Mouse (Mus musculus) layer of hippocampus, adult 9-11 months (tissue): Measurements from ENCODE around the gene Zfp810.

ENCODE experiments used
- DNase-seq: peaks from one replicate; pipeline ENCODE4 v3.0.0; 2022

Gene Zfp810

DNA sequence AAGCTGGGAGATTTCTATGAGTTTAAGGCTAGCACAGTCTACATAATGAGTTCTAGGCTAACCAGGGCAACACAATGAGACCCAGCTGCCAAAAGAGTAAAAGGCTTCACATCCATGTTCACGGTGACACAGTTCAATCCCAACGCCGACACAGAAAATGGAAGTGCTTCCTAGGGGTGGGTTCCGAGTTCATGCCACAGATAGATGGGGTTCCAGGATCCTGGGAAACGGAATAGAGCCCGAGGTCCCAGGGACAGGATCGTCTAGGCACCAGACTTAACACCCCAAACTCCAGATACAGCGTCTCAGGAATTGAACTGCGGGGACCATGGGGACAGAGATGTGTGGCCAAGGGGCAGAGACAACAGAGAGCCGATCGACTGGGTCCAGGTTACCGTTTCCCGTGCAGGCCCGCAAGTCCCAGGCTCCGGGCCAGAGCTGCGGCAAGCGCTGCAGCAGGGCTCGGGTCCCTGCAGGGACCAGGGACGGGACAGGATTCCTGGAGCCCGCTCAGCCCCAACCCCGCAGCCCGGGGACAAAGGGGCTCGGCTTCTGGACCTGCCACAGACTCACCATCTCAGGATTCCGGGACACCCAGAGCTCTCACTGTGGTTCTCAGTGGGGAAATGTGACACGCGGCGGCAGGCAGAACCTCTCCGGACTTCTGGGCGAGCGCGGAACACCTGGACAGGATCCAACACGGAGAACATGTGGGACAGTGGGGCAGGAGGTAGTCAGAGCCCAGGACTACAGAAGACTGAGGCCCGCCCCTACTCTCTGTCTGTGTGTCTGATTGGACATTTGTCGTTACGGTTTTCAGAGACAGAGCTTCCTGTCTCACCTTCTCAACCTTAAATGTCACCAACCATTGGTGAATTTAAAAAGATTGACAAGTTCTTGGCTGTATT lies 48.0 kb downstream of the Zfp810 start, which contains the start of gene Zfp599:
Zfp599 (minus strand) TSS at position 712 of the 908 bp plus-strand sequence.
- DNase-seq = peak; percentile 72

DNA sequence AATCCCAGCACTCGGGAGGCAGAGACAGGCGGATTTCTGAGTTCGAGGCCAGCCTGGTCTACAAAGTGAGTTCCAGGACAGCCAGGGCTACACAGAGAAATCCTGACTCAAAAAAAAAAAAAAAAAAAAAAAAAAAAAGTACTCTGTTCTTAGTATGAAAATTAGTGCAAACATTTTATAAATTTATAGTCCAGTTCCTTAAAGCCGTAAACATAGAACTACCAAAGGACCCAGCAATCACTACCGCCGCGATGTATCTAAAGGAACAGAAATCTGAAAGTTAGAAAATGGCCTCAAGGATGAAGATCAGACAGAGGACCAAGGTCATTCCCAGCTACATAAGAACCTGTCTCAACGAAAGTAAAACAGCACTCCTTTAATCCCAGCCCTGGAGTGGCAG lies 48.7 kb downstream of the Zfp810 start:
- no peak for DNase-seq

DNA sequence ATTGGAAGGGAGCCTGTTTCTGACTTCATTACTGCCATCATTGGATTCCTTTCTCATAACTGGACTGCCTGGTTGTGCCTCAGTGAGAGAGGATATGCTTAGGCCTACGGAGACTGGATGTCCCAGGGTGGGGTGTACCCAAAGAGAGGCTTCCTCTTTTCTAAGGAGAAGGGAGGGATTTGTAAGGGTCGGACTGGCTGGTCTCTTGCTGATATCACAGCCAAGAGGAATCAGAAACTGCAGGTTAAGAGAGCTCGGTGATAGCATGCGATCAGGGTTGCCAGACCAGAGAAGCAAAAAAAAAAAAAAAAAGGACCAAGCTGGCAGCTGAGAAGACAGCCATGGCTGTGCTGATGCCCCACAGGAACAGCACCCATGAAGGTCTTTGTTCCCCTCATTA lies 50.9 kb downstream of the Zfp810 start:
- no peak for DNase-seq

- DNase-seq = no peak
Observed at GRCm38 (mm10) chr9:22244242-22244641, 63.2 kb downstream of the Zfp810 start.

DNA sequence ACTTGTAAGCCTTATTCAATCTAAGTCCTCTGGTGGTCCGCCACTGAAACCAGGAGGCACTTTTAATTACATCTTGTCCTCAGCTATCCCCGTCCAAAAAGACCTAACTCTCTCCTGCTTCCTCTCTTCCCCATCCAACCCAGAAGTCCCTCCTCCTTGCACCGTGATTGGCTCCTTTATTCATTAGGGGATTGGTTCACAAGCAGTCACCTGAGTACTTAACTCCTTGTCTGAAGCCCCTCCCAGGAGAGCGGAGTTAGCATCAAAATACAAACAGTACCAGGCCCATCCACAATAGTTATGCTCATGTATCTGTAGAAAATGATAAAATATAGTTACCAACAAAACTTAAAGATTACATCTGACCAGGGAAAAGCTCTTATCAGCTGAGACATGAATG lies 67.4 kb downstream of the Zfp810 start:
- DNase-seq = no peak

- no peak for DNase-seq
Observed at GRCm38 (mm10) chr9:22230556-22230955, 76.9 kb downstream of the Zfp810 start.

DNA sequence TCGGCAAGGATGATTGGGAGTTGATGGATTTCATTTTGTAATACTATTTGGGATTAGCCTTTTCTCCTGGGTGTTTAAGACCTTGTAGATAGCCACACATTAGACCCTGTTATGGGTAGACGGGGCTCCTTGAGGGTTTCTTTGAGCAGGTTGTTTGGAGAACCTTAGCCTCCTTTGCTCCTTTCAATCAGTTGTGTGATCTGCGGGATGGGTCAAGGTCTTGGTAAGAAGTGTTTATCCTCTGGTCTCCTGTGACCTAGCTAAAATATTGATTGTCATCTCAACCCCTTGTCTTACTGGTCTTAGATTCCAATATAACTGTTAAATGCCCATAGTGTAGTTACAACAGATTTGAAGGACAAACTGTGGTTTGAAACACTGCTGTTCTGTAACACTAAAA lies 77.4 kb downstream of the Zfp810 start:
- no peak for DNase-seq

DNA sequence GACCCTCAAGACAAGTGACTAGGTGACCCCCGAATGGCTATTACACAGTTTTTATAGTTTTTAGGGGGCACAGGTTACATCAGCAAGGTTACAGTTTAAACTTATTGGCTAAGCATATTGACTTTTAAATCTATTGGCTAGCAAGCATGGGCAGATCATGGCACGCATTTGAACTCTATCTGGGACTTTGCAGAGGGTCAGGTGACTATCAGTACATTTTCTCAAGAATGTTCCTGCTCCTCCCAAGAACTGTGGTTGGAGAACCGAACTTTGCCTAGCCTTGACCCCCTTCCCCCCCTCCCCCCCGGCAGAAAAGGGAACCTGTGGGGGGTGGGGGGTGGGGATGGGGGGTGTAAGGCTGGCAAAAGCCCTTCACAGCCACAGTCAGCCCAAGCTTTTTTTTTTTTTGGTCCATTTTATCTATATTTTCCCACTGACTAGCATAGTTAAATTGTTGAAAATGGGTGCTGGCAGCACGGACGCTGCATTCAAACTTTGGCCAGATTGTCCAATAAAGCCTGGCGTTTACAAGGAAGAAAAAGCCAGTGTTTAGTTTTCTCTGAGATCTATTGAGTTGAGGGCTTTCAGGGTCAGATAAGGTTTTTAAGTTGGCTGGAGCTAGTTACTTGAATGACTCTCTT lies 77.9 kb downstream of the Zfp810 start:
- no peak for DNase-seq

DNA sequence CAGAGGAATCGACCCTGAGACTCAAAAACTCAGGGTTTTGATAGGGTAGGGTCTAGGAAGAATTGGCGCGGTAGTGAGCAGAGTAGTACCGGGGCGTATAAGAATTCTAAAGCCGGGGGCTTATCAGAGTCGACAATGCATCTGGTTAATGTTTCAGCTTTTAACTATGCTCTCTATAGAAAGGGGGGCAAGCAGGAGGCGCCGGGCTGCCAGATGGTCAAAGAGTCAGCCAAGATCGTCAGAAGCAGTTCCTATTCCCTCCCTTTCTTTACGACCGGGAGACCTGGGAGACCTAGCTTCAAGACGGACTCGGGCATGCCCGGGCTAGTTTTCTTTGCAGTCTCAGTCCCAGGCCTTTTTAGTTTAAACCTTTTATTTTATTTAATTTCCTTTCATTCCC lies 80.6 kb downstream of the Zfp810 start:
- DNase-seq = no peak
